Mouse (Mus musculus) megakaryocyte, embryonic 14.5 days (primary cell): ENCODE data around the gene Abcb1a.

ENCODE experiments used
- FLI1 ChIP-seq: IDR thresholded peaks from 2 replicates; pipeline ENCODE4 v1.6.1; 2012; ENCODE audit warnings: low read length, inconsistent platforms, mixed read lengths
- GATA1 ChIP-seq: IDR thresholded peaks from 3 replicates; pipeline ENCODE4 v1.6.1; 2012; ENCODE audit warnings: mixed read lengths, low read length, inconsistent platforms, borderline replicate concordance

- TF ChIP-seq GATA1, result no peak
- TF ChIP-seq FLI1, result no peak
These were observed 23.8 kb downstream of the Abcb1a start for GRCm38 (mm10) chr5:8683686-8684085.
